Mouse (Mus musculus): Measurements from ENCODE around the gene Adck1.

The Adck1 gene

GRCm38 (mm10) chr12:88413239-88413638 is 52.9 kb downstream of the Adck1 start:
- in situ Hi-C loops (cut with MboI; ENCODE audit: low pct_unique_long_range_greater_than_20kb in 1 of 2, low sequenced_read_pairs in 2 of 2, unreplicated experiment in 1 of 2), result no loop called here

DNA sequence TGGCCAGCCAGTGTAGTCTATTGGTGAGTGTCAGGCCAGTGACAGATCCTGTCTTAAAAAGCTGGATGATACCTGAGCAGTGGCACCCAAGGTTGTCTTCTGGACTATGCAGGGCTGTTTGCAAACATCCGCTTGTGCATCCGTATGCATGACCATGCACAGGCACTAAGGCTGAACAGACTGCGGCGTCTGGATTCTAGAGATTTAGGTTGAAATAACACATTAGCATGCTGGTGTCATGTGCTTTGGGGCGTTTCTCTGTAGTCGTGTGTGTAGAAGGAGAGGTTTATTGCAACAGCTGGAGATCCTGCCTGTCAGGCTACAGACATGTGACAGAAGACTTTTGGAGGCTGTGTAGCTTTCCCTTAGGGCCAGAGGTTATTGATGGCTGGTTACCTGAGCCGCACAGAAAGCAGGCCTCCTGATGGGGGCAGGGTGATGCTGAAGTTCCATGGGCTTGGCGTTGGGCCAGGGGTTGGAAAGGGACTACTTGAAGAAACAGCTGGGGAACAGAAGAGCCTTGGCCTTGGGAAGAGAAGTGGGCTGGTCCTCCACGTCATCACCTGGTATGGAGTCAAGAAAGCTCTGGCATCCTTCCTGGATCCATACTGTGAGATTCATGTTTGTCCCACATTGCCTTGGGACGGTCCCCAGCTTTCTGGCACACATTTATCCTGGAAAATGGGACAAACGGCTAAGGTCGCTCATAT is 59.7 kb downstream of the Adck1 start:
- in situ Hi-C loops (cut with MboI; ENCODE audit: low pct_unique_long_range_greater_than_20kb in 1 of 2, low sequenced_read_pairs in 2 of 2, unreplicated experiment in 1 of 2), result no loop called here

DNA sequence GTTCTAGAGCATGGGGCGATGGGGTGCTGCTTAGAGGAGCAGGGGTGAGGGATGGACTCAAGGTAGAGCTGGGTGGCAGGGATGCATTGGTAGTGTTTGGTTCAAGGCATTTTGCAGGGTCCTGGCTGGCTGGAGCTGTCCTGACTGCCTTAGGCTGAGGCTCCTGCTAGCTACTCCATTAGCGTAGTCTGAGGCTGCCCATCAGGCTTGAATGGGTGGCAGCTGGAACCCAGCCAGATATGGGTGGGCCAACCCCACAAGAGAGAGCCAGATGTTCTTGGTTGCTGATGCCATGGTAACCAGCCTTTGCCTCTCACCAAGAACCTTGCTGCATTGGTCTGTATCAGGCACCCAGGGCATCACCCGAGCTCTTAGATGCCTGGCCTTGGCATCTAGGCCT is 66.6 kb downstream of the Adck1 start:
- in situ Hi-C loops (cut with MboI; ENCODE audit: low pct_unique_long_range_greater_than_20kb in 1 of 2, low sequenced_read_pairs in 2 of 2, unreplicated experiment in 1 of 2), result no loop called here

DNA sequence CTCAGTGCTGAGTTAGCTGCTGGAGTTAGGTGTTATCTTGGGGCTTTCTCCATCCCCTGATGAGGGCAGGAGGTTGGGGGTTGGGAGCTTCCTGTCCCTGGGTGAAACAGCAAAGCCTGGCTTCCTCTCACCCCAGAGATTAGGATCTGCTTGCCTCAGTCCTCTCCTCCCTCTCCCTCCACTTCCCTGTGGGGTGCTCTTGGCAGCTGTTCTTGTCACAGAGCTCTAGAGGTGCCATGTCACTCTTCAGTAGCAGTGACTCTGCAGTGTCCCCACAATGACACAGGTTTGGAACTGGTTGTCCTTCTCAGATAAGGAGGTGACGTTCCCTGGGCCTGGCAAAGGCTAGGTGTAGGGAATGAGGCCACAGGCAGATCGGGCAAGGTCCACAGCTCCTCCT is 68.4 kb downstream of the Adck1 start:
- in situ Hi-C loops (cut with MboI; ENCODE audit: low pct_unique_long_range_greater_than_20kb in 1 of 2, low sequenced_read_pairs in 2 of 2, unreplicated experiment in 1 of 2), result no loop called here

DNA sequence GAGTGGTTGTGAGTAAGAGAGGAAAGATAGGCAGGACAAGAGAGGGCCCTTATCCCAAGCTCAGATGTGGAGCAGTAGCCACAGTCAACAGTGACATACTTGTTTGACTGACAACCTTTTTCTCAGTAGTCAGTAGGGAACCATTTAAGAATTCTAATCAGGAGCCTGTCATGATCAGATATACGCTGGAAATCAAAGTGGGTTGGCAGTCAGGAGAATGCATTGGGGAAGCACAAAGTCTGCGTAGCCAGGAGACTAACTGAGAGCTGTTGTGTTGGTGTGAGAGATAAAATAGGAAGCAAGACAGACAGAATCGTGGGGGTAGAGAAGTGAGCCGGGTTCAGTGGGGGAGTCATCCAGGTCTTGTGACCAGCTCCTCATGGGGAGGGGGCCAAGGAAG is 71.9 kb downstream of the Adck1 start:
- in situ Hi-C loops (cut with MboI; ENCODE audit: low pct_unique_long_range_greater_than_20kb in 1 of 2, low sequenced_read_pairs in 2 of 2, unreplicated experiment in 1 of 2), result no loop called here

DNA sequence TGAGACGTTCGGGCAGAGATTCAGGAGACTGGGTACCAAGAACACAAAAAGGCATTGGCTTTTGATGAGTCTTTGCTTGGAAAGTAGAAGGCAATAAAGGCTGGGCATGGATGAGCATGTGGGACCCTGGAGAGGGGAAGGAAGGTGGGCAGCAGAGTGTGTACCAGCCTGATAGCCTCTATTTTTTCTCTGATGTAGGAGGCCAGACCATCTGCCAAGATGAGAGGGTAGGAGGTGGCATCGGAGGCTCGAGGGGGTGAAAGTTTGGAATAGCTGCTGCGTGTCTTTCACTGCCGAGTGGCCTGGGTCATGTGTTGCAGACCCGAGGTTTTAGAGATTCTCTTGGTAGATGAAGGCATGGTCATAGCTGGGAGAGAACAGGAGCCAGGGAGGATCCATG is 72.8 kb downstream of the Adck1 start:
- in situ Hi-C loops (cut with MboI; ENCODE audit: low pct_unique_long_range_greater_than_20kb in 1 of 2, low sequenced_read_pairs in 2 of 2, unreplicated experiment in 1 of 2), result no loop called here

GRCm38 (mm10) chr12:88436962-88437750 is 76.8 kb downstream of the Adck1 start:
- in situ Hi-C loops (cut with MboI; ENCODE audit: low pct_unique_long_range_greater_than_20kb in 1 of 2, low sequenced_read_pairs in 2 of 2, unreplicated experiment in 1 of 2), result no loop called here

GRCm38 (mm10) chr12:88441922-88442809 is 81.8 kb downstream of the Adck1 start:
- in situ Hi-C loops (cut with MboI; ENCODE audit: low pct_unique_long_range_greater_than_20kb in 1 of 2, low sequenced_read_pairs in 2 of 2, unreplicated experiment in 1 of 2), result no loop called here

DNA sequence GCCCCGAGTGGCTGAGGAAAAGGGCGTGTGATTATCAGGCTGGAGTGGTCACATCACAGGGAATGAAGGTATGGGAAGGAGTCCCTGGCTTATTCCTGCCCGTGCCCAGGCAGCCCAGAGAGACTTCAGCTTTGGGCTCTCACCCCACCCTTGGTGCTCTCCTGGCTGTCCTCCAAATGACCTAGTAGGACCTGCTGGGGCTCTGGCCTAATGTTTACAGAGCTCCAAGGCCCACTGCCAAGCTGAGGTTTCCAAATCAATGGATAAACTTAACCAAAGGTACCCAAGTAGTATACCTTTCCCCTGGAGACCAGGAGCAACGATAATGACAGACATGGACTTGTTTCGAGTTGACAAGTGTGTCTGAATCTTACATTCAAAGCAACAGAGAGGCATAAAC is 83.7 kb downstream of the Adck1 start:
- in situ Hi-C loops (cut with MboI; ENCODE audit: low pct_unique_long_range_greater_than_20kb in 1 of 2, low sequenced_read_pairs in 2 of 2, unreplicated experiment in 1 of 2), result no loop called here

DNA sequence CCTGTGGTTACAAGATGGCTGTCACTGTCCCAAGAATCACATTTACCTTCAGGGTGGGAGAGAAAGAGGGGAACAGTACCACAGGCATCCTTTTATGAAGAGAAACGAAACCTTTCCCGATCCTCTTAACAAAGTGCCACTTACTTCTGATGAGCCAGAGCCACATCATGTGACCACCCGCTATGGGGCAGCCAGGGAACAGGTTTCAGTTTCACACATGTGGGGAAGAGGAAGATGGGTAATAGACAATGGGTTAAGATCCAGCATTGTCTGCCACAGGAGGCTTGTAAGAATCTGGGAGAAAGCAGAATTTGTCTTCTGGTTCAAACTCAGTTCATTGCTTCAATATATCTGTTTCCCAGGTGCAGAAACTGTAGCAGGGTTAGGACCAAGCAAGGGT is 85.1 kb downstream of the Adck1 start:
- in situ Hi-C loops (cut with MboI; ENCODE audit: low pct_unique_long_range_greater_than_20kb in 1 of 2, low sequenced_read_pairs in 2 of 2, unreplicated experiment in 1 of 2), result no loop called here

- in situ Hi-C loops (cut with MboI; ENCODE audit: low pct_unique_long_range_greater_than_20kb in 1 of 2, low sequenced_read_pairs in 2 of 2, unreplicated experiment in 1 of 2), result no loop called here
These were observed 90.6 kb downstream of the Adck1 start for GRCm38 (mm10) chr12:88450658-88451563.

DNA sequence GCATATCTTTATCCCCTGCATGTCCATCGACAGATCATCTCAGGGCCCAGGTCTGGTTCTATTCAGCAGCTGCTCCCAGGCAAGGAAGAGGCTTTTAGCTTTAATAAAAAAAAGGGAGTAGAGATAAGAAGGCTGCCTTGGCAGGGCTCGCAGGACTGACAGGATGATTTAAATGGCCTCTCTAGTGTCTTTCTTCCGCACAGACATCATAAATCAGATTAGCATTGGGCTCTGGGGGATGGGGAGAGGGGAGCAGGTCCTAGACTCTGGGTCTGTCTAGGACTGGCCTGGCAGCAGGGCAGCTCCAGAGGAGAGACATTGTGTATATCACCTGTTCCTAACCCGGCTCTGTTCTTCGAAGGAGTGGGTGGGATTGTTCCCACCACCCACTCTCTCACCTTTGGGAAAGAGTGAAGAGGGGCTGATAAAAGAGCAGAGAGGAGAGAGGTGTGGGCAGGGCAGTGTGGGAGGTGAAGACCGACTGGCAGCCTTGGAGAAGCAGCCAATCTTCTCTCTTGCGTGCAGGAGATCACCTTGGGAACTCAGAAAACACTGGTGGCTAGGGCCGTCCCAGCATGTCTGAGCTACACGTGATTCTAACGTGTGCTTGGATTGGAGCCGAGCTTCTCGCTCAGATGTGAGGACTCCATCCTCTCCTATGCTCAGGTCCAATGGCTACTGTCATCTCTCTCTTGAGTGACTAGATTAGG is 94.5 kb downstream of the Adck1 start:
- in situ Hi-C loops (cut with MboI; ENCODE audit: low pct_unique_long_range_greater_than_20kb in 1 of 2, low sequenced_read_pairs in 2 of 2, unreplicated experiment in 1 of 2), result no loop called here

DNA sequence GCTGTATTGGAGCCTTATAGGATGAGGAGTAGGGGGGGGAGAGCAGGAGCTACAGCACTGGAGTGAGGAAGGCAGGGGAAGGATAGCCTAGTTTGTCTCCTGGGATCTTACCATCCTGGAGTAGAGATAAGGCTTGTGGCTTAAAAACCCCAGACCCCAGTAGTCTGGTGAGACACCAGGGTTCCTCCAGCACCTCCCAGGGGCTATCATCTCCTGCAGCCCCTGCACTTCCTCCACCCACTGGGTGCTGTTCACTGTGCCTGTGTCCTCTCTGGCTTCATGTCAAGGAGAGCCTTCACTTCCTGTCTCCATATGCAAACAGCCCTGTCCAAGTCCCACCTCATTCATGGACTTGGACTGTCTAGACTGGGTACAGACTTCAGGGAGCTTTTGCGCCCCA is 96.7 kb downstream of the Adck1 start:
- in situ Hi-C loops (cut with MboI; ENCODE audit: low pct_unique_long_range_greater_than_20kb in 1 of 2, low sequenced_read_pairs in 2 of 2, unreplicated experiment in 1 of 2), result no loop called here

DNA sequence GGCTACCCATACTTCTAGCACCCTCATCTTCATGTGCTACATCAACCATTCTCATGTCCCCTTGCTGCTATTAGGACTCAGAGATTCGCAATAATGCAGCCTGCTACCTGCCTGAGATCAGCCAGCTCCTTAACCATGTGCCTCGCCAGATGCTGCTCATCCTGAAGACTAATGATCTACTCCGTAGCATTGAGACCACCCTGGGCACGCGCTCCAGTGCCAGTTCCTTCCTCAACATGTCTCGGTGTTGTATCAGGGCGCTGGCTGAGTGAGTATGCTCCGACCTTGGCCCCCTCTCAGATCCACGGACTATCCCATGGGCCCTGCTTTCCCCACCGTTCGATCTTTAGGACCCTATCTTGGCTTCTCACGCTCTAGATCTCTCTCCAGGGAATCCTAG is 98.6 kb downstream of the Adck1 start:
- in situ Hi-C loops (cut with MboI; ENCODE audit: low pct_unique_long_range_greater_than_20kb in 1 of 2, low sequenced_read_pairs in 2 of 2, unreplicated experiment in 1 of 2), result no loop called here

- in situ Hi-C loops (cut with MboI; ENCODE audit: low pct_unique_long_range_greater_than_20kb in 1 of 2, low sequenced_read_pairs in 2 of 2, unreplicated experiment in 1 of 2), result no loop called here
These were observed 99.1 kb downstream of the Adck1 start for GRCm38 (mm10) chr12:88459461-88459860.

GRCm38 (mm10) chr12:88461026-88461425 is 100.7 kb downstream of the Adck1 start:
- in situ Hi-C loops (cut with MboI; ENCODE audit: low pct_unique_long_range_greater_than_20kb in 1 of 2, low sequenced_read_pairs in 2 of 2, unreplicated experiment in 1 of 2), result no loop called here

DNA sequence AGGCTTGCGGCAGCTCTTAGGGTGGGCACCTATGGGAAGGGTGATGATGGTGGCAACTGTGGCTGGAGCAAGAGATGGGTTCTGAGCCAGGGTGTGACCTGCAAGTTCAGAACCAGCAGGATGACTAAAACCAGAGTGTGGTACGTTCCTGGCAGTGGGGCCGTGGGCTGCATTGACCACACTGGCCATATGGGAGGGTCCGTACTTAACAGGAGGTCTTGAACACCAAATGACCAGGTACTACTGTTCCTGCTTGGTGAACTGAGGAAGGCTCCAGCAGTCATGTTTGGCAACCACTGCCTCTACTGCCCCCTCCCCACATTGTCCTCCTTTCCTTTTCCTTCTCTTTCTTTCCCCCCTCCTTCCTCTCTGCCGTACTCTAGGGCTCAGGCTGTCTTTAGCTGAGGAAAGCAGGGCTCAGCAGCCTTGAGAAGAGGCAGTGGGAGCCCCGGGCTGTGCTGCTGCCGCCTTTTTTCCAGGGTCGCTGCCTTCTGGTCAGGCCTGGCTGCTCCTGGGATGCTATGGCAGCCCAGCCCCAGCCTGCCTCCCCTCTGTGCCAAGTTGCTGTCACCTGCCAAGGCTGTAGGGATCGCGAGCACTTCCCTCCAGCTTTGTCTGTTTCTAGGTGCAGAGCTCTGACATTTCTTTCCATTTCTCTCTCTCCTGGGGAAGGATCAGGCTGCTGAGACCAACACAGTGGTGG is 103.4 kb downstream of the Adck1 start:
- in situ Hi-C loops (cut with MboI; ENCODE audit: low pct_unique_long_range_greater_than_20kb in 1 of 2, low sequenced_read_pairs in 2 of 2, unreplicated experiment in 1 of 2), result no loop called here

Measured in mouse embryonic stem cell (cell line).